Mouse (Mus musculus): ENCODE measurements around the gene Gpx2. TPM values are rescaled to one million over a fixed set of nuclear protein-coding genes. Genes with fewer than 3 reads are reported as not detected.

The Gpx2 gene
- total and polyA plus RNA-seq, 2 experiments from 2014 or later: 0.16 TPM; not detected in 1

DNA sequence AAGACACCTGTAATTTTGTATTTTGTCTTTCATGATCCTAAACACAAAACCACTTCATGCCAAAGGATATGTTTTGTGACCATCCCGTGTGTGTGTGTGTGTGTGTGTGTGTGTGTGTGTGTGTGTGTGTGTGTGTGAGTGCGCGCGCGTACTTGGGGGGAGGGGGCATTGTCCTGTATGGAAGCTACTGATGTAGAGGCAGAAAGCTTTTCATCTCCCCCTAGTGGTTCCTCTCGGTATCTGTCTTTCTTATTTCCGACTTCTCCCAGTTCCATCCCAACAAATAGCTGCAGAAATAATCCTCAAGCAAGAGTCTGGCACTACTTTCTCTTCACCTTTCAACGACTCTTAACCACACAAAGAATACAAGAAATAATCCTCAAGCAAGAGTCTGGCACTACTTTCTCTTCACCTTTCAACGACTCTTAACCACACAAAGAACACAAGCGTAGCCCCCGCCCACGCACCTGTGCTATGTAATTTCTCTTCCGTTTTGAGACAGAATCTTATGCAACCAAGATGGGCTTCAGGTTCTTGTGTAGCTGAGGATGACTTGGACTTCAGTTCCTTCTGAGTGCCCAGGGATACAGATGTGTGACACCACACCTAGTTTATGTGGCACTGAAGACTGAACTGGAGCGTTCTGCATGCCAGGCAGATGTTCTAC is 42.6 kb downstream of the Gpx2 start:
- Histone ChIP-seq H3K36me3 (ENCODE audit: insufficient read depth, low read length) (no peaks in the 10 kb centered on the region), H3K9me3 (ENCODE audit: low read length) (no peaks in the 10 kb centered on the region), H3K4me3 (ENCODE audit: low read length) (no peak overlapping the region), H3K9ac (replicated peaks; ENCODE audit: low read length) (no peak overlapping the region), H3K27me3 (ENCODE audit: insufficient read depth, low read length) (no peaks in the 10 kb centered on the region), H3K27ac (no peak overlapping the region), H3K4me1 (ENCODE audit: insufficient read depth, low read length) (no peaks in the 10 kb centered on the region), H3K4me2 (ENCODE audit: low read depth, low read length) (no peak overlapping the region)
- DNase-seq (ENCODE audit: low spot score) (peak; percentile 82), ATAC-seq (no peak)
- peak; percentile 78 for TF ChIP-seq CTCF (IDR thresholded peaks at IDR 0.05; ENCODE audit: low read depth)
- WGBS: 42% methylated on average over 14 of the region's 14 CpGs

DNA sequence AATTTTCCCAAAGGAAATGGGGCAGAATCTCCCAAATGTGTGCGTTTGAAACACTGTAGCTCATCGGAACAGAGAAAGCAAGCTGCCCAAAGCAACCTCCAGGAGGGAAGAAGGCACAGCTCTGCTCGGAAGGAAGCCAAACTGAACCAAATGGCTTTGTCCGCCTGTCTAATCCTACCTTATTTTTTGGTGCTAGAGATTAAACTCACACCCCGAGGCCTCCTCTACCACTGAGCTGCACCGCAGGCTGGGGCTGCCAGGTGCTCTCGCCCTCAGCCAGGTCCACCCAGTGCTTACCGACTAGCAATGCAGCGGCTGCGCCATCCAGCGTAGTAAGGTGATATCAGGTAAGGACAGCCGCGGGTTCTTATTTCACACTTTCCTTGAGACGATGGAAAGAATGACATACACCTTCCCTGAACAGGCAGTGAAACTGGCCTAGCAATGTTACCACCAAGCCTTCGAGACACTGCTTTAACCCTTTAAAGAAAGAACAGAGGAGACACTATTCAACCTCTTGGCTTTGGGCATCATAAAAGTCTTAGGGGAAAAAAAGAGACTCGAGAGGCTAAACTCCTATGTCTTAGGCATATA is 44.4 kb downstream of the Gpx2 start:
- WGBS: 78% methylated on average over 16 of the region's 16 CpGs
- Histone ChIP-seq H3K4me2 (ENCODE audit: low read depth, low read length) (no peak overlapping the region), H3K9me3 (ENCODE audit: low read length) (no peaks in the 10 kb centered on the region), H3K4me3 (ENCODE audit: low read length) (no peak overlapping the region), H3K27ac (no peak overlapping the region), H3K4me1 (ENCODE audit: insufficient read depth, low read length) (no peaks in the 10 kb centered on the region), H3K36me3 (ENCODE audit: insufficient read depth, low read length) (no peaks in the 10 kb centered on the region), H3K27me3 (ENCODE audit: insufficient read depth, low read length) (no peaks in the 10 kb centered on the region), H3K9ac (replicated peaks; ENCODE audit: low read length) (no peak overlapping the region)
- DNase-seq (ENCODE audit: low spot score): no peak
- no peak for TF ChIP-seq CTCF (IDR thresholded peaks at IDR 0.05; ENCODE audit: low read depth)
- no peak for ATAC-seq

Other genes with a start within 250 kb of the Gpx2 start
- gene Sptb, start 85.0 kb downstream of the Gpx2 start, total RNA-seq (2014; rRNA removed): 45.4 and 50.1 TPM in 2 replicates
- gene Sptb, start 85.0 kb downstream of the Gpx2 start, polyA plus RNA-seq (2015; fragmentation: Nextera tagmentation; extraction: Ambion mirVana): 5.5 and 5.8 TPM in 2 replicates
- gene Churc1, start 30.0 kb downstream of the Gpx2 start, total RNA-seq (2014; rRNA removed): 46.8 and 51.0 TPM in 2 replicates
- gene Churc1, start 30.0 kb downstream of the Gpx2 start, polyA plus RNA-seq (2015; fragmentation: Nextera tagmentation; extraction: Ambion mirVana): 137 and 164 TPM in 2 replicates
- 31.3 and 33.2 TPM in 2 replicates for gene Fntb, start 30.0 kb downstream of the Gpx2 start, total RNA-seq (2014; rRNA removed)
- 35.0 and 36.2 TPM in 2 replicates for gene Fntb, start 30.0 kb downstream of the Gpx2 start, polyA plus RNA-seq (2015; fragmentation: Nextera tagmentation; extraction: Ambion mirVana)
- gene Rab15, start 27.4 kb upstream of the Gpx2 start, total RNA-seq (2014; rRNA removed): 86.8 and 110 TPM in 2 replicates
- 53.9 and 56.5 TPM in 2 replicates for gene Rab15, start 27.4 kb upstream of the Gpx2 start, polyA plus RNA-seq (2015; fragmentation: Nextera tagmentation; extraction: Ambion mirVana)
- 44.0 and 60.1 TPM in 2 replicates for gene Max, start 166.6 kb upstream of the Gpx2 start, total RNA-seq (2014; rRNA removed)
- gene Max, start 166.6 kb upstream of the Gpx2 start, polyA plus RNA-seq (2015; fragmentation: Nextera tagmentation; extraction: Ambion mirVana): 18.2 TPM in 2 replicates

Data from hindbrain, postnatal 0 days (tissue).